In the genomic region with DNA sequence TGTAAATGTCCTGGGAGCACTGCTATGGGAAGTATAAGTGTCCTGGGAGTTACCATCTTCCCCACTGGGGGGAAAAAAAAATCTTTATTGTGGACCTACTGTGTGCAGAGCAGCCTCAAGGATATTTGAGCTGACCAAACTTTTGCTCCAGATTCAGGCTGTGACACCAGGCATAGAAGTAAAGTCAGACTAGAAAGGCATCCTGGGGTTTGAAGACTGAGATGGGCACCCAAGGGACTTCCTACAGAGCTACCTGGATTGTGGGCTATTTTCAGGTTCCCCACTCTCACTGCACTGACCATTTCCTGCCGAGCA, we compare ENCODE assay signal across 9 mouse cellular contexts.
"Had no signal": no experiment of that assay in that cellular context is flagged by ENCODE, and none has a peak within 500 bp of the region (broad histone marks: within the 10 kb centered on the region; RNA-seq: fewer than 3 reads in every experiment).

No protein-coding gene starts in this region.

- H3K4me3 ChIP-seq: kidney, embryonic 15.5 days; limb, embryonic 12.5 days had no signal

- H3K9ac ChIP-seq: kidney, embryonic 15.5 days; limb, embryonic 12.5 days; limb, embryonic 15.5 days had no signal

- H3K27ac ChIP-seq: limb, embryonic 12.5 days; limb, embryonic 15.5 days had no signal

- H3K27me3 ChIP-seq: kidney, embryonic 15.5 days had no signal

- H3K9me3 ChIP-seq: kidney, embryonic 15.5 days; limb, embryonic 12.5 days; limb, embryonic 15.5 days had no signal

- H3K4me2 ChIP-seq: midbrain, embryonic 11.5 days had no signal

- DNase-seq: kidney, adult 18-20 months; lung, adult 2 months; lung, postnatal 14 days; thymus, adult 18-20 months; thymus, postnatal 36 days had no signal
